Mouse (Mus musculus): ENCODE data around the gene Trpm8.

The Trpm8 gene

DNA sequence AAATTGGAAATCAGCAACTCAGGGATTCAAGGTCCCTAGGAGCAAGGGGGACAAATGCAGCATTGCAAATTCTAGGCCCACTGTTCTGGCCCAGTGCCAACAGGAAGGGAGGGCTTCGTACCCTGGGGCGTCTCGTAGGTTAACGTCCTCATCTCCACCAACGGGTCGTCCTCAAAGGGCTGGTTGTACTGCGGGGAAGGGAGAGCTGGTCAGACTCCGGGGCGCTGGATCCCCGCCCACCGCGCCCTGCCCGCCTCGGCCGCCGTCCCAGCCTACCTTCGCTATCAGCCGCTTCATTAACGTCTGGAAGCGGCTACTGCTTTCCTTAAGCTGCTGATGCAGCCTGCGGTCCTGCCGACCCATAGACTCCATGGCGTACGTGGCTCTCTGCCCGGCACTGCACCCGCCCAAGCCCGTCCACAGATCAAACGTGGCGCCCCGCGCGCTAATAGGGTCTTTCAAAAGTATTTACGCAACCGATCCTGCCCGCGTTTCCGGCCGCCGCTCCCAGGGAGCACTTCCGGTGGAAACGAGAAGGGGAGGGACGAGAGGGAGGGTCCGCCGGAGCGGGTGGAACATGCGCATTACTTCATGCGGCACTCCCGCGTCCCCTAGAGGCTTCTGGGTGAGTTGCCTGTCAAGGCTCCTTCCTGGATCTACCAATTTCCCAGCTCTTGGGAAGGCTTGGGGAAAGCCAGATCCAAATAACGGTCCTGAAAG, at the start of gene Trpm8, which contains the start of gene Hjurp:
TSS of gene Trpm8 (plus strand) at position 564 of the 720 bp plus-strand sequence.
TSS of gene Hjurp (minus strand) at position 536 of the 720 bp plus-strand sequence.
- TF ChIP-seq POU5F1 (IDR thresholded peaks at IDR 0.05; ENCODE audit: borderline replicate concordance, low read length) (no peak), NANOG (IDR thresholded peaks at IDR 0.05; ENCODE audit: borderline replicate concordance, low read length) (peak; percentile 19; the same call in 1 of the 2 replicates), CTCF (conservative IDR thresholded peaks at IDR 0.05; ENCODE audit: low read length) (peak; percentile 98)
- Histone ChIP-seq H3K4me1 (replicated peaks; ENCODE audit: low read depth, low read length) (peaks cover 59% of the 10 kb centered on the region), H3K36me3 (ENCODE audit: insufficient read depth, low read length) (peaks cover 39% of the 10 kb centered on the region), H3K4me3 (replicated peaks; ENCODE audit: low read length) (peak within 1 kb of the TSS; percentile 89), H3K27me3 (ENCODE audit: insufficient read depth, low read length) (no peaks in the 10 kb centered on the region), H3K9me3 (ENCODE audit: low read length) (peaks cover 52% of the 10 kb centered on the region)

DNA sequence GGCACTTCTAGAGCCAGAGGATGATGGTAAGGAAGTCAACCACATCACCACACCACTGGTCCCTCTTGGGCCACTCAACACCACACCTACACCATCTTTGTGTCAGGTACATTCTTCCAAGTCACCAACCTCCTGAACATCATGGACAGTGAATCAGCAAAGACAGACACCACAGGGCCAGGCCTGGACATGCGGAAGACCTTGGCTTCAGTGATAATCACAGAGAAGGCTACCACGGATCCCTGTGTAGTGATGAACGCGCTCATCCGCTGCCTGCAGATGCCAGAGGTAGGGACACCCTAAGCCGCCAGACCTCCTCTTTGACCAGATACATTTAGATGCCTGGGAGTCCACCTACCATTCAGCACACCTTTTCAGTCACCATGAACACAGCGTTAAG, 49.3 kb upstream of the Trpm8 start:
- no peak for TF ChIP-seq CTCF (conservative IDR thresholded peaks at IDR 0.05; ENCODE audit: low read length)
- no peak for TF ChIP-seq POU5F1 (IDR thresholded peaks at IDR 0.05; ENCODE audit: borderline replicate concordance, low read length)
- no peak for TF ChIP-seq NANOG (IDR thresholded peaks at IDR 0.05; ENCODE audit: borderline replicate concordance, low read length)
- H3K36me3 ChIP-seq (ENCODE audit: insufficient read depth, low read length): no peaks in the 10 kb centered on the region
- H3K27me3 ChIP-seq (ENCODE audit: insufficient read depth, low read length): peaks cover 12% of the 10 kb centered on the region; the same call in 1 of the 2 replicates
- H3K9me3 ChIP-seq (ENCODE audit: low read length): peaks cover 16% of the 10 kb centered on the region; the same call in 1 of the 2 replicates
- no peak overlapping the region for H3K4me3 ChIP-seq (replicated peaks; ENCODE audit: low read length)
- no peaks in the 10 kb centered on the region for H3K4me1 ChIP-seq (replicated peaks; ENCODE audit: low read depth, low read length)

DNA sequence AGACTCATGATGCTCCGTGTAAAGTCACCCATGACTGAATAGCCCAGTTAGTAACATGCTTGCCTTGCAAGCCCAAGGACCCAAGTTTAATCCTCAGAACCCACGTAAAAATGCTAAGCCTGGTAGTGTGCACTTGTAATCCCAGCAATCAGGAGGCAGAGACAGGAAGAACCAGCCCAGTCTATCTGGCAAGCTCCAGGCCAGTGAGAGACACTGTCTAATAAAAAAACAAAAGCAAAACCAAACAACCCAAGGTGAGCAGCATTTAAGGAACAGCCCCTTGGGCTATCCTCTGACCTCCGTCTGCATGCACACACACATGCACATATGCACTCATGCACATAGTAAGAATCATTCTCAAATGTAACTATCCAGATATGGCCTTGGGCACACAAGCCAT, 47.9 kb upstream of the Trpm8 start:
- TF ChIP-seq NANOG (IDR thresholded peaks at IDR 0.05; ENCODE audit: borderline replicate concordance, low read length) (no peak), CTCF (conservative IDR thresholded peaks at IDR 0.05; ENCODE audit: low read length) (no peak), POU5F1 (IDR thresholded peaks at IDR 0.05; ENCODE audit: borderline replicate concordance, low read length) (no peak)
- Histone ChIP-seq H3K4me3 (replicated peaks; ENCODE audit: low read length) (no peak overlapping the region), H3K9me3 (ENCODE audit: low read length) (peaks cover 16% of the 10 kb centered on the region; the same call in 1 of the 2 replicates), H3K27me3 (ENCODE audit: insufficient read depth, low read length) (peaks cover 15% of the 10 kb centered on the region; the same call in 1 of the 2 replicates), H3K4me1 (replicated peaks; ENCODE audit: low read depth, low read length) (no peaks in the 10 kb centered on the region), H3K36me3 (ENCODE audit: insufficient read depth, low read length) (no peaks in the 10 kb centered on the region)

DNA sequence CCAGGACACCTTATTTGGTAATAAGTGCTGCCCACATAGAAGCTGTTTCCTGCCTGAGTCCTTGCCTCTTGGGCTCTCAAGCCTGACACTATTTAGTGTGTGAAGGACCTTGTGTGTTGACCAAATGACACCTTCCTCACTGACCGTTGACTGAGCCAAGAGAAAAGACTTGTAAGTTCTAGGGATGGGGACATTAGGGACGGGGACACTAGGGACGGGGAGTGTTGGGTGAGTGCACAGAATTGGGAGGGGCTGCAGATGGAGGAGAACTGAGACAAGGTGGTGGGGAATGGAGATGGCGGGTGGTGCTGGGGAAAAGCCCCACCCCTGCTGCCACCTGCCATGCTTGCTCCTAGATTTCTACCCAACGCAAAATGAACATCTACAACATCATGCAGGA, 47.5 kb upstream of the Trpm8 start:
- Histone ChIP-seq H3K9me3 (ENCODE audit: low read length) (peaks cover 20% of the 10 kb centered on the region), H3K4me1 (replicated peaks; ENCODE audit: low read depth, low read length) (no peaks in the 10 kb centered on the region), H3K4me3 (replicated peaks; ENCODE audit: low read length) (no peak overlapping the region), H3K36me3 (ENCODE audit: insufficient read depth, low read length) (no peaks in the 10 kb centered on the region), H3K27me3 (ENCODE audit: insufficient read depth, low read length) (peaks cover 17% of the 10 kb centered on the region; the same call in 1 of the 2 replicates)
- no peak for TF ChIP-seq POU5F1 (IDR thresholded peaks at IDR 0.05; ENCODE audit: borderline replicate concordance, low read length)
- TF ChIP-seq NANOG (IDR thresholded peaks at IDR 0.05; ENCODE audit: borderline replicate concordance, low read length): no peak
- no peak for TF ChIP-seq CTCF (conservative IDR thresholded peaks at IDR 0.05; ENCODE audit: low read length)

DNA sequence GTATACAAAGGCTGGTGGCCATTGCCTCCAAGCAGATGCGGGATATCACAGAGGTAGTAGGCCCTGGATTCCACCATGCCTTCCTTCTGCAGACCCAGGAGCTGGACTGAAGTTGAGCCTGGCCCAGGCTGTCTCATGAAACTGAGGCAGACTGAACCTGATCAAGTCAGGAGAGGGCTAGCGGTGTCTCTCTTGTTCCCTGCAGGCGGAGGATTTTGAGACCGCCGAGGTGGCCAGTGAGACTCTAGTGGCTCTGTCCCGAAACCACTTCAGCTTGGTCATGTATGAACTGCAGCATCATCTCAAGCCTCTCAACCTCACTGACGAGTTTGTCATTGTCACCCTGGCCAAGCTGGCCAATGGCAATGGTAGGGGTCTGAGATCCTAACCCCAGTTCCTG, 47.0 kb upstream of the Trpm8 start:
- peaks cover 24% of the 10 kb centered on the region for H3K9me3 ChIP-seq (ENCODE audit: low read length)
- no peak overlapping the region for H3K4me3 ChIP-seq (replicated peaks; ENCODE audit: low read length)
- no peaks in the 10 kb centered on the region for H3K36me3 ChIP-seq (ENCODE audit: insufficient read depth, low read length)
- H3K4me1 ChIP-seq (replicated peaks; ENCODE audit: low read depth, low read length): no peaks in the 10 kb centered on the region
- TF ChIP-seq POU5F1 (IDR thresholded peaks at IDR 0.05; ENCODE audit: borderline replicate concordance, low read length): no peak
- no peak for TF ChIP-seq CTCF (conservative IDR thresholded peaks at IDR 0.05; ENCODE audit: low read length)
- TF ChIP-seq NANOG (IDR thresholded peaks at IDR 0.05; ENCODE audit: borderline replicate concordance, low read length): no peak
- peaks cover 20% of the 10 kb centered on the region; the same call in 1 of the 2 replicates for H3K27me3 ChIP-seq (ENCODE audit: insufficient read depth, low read length)

GRCm38 (mm10) chr1:88230981-88231802, 46.3 kb upstream of the Trpm8 start:
- H3K4me1 ChIP-seq (replicated peaks; ENCODE audit: low read depth, low read length): no peaks in the 10 kb centered on the region
- no peak overlapping the region for H3K4me3 ChIP-seq (replicated peaks; ENCODE audit: low read length)
- TF ChIP-seq CTCF (conservative IDR thresholded peaks at IDR 0.05; ENCODE audit: low read length): no peak
- TF ChIP-seq NANOG (IDR thresholded peaks at IDR 0.05; ENCODE audit: borderline replicate concordance, low read length): no peak
- no peak for TF ChIP-seq POU5F1 (IDR thresholded peaks at IDR 0.05; ENCODE audit: borderline replicate concordance, low read length)
- peaks cover 20% of the 10 kb centered on the region; the same call in 1 of the 2 replicates for H3K27me3 ChIP-seq (ENCODE audit: insufficient read depth, low read length)
- H3K9me3 ChIP-seq (ENCODE audit: low read length): peaks cover 31% of the 10 kb centered on the region
- no peaks in the 10 kb centered on the region for H3K36me3 ChIP-seq (ENCODE audit: insufficient read depth, low read length)

- Histone ChIP-seq H3K4me1 (replicated peaks; ENCODE audit: low read depth, low read length) (no peaks in the 10 kb centered on the region), H3K4me3 (replicated peaks; ENCODE audit: low read length) (no peak overlapping the region), H3K9me3 (ENCODE audit: low read length) (peaks cover 36% of the 10 kb centered on the region), H3K36me3 (ENCODE audit: insufficient read depth, low read length) (no peaks in the 10 kb centered on the region), H3K27me3 (ENCODE audit: insufficient read depth, low read length) (peaks cover 20% of the 10 kb centered on the region; the same call in 1 of the 2 replicates)
- TF ChIP-seq POU5F1 (IDR thresholded peaks at IDR 0.05; ENCODE audit: borderline replicate concordance, low read length): no peak
- no peak for TF ChIP-seq NANOG (IDR thresholded peaks at IDR 0.05; ENCODE audit: borderline replicate concordance, low read length)
- TF ChIP-seq CTCF (conservative IDR thresholded peaks at IDR 0.05; ENCODE audit: low read length): no peak
These were observed 45.5 kb upstream of the Trpm8 start for GRCm38 (mm10) chr1:88231803-88232499.

Data from E14TG2a.4 (cell line).